Mouse (Mus musculus): Measurements from ENCODE around the gene Gal. TPM values are rescaled to one million over a fixed set of nuclear protein-coding genes. Genes with fewer than 3 reads are reported as not detected.

Gal gene
- polyA plus RNA-seq, 1 experiment, result not detected

DNA sequence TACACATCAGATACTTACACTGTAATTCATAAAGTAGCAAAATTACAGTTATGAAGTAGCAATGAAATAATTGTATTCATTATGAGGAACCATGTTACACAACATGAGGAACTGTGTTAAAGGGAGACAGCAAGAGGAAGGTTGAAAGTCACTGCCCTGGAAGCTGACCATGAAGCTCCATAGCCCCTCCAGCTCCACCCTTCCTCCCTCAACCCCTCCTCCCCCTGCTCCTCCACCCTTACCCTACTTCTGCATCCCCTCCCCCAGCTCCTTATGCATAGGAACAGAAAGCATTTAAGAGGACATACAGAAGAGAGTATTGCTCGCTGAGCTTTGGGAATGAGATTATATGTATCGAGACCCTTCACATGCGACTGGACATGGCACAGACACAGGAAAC is 35.7 kb downstream of the Gal start:
- H3K79me2 ChIP-seq (ENCODE audit: control insufficient read depth, insufficient read depth), result no peaks in the 10 kb centered on the region
- peaks cover 47% of the 10 kb centered on the region for H3K36me3 ChIP-seq (ENCODE audit: control insufficient read depth, insufficient read depth)
- no peaks in the 10 kb centered on the region for H3K79me3 ChIP-seq (ENCODE audit: low read depth)
- no peak overlapping the region for H3ac ChIP-seq (ENCODE audit: control insufficient read depth, insufficient read length, low read depth)
- no peak overlapping the region for H3K4me3 ChIP-seq (ENCODE audit: insufficient read depth, poor library complexity, severe bottlenecking)
- no peaks in the 10 kb centered on the region for H3K27me3 ChIP-seq (ENCODE audit: control insufficient read depth, insufficient read depth, insufficient read length)
- TF ChIP-seq MYOD1 (IDR thresholded peaks at IDR 0.05; ENCODE audit: control insufficient read depth, insufficient read length, low read depth), result no peak
- TF ChIP-seq CTCF (IDR thresholded peaks at IDR 0.05; ENCODE audit: control insufficient read depth, insufficient read depth, insufficient read length), result no peak
- TF ChIP-seq FOSL1 (IDR thresholded peaks at IDR 0.05; ENCODE audit: insufficient read depth, low read length, poor library complexity, severe bottlenecking), result no peak
- no peak for TF ChIP-seq CEBPB (IDR thresholded peaks at IDR 0.05; ENCODE audit: low read depth)
- no peak for TF ChIP-seq MAX (IDR thresholded peaks at IDR 0.05)
- TF ChIP-seq MYOG (IDR thresholded peaks at IDR 0.05; ENCODE audit: control insufficient read depth, extremely low read depth, insufficient read length), result no peak
- TF ChIP-seq USF1 (IDR thresholded peaks at IDR 0.05; ENCODE audit: low read depth), result no peak

DNA sequence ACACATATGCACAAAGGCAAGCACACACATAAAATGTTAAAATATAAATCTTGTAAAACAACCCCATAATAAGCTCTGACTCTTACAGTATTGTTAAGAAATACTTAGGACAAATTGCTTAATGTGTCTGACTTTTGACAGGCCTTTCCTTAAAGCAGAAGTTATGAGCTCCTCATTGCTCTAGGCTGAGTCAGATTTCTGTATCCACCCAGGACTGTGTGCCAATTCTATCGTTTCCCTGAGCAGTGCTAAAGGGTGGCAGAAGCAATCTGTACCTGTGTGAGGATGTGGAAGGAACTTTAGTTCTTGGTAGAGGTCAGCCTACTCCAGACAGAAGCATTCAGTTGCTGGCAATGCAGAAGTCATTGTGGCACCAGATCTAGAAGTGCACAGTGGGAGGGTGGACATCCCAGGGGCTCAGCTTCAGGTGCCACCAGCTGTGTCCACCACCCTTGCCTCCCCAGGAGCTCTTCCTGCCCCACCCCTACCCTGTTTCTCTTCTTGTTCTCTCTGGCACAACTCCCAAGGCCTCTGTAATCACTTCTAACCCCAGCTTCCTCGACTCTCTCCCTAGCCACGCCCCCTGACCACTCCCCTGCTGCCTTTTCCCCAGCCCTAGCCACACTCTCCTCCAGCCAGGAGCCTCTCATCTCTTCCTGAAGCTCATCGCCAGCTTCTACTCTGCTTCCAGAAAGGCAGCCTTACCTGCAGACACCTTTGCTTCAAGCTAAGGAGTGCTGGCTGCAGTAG is 37.2 kb downstream of the Gal start:
- no peak overlapping the region for H3ac ChIP-seq (ENCODE audit: control insufficient read depth, insufficient read length, low read depth)
- H3K27me3 ChIP-seq (ENCODE audit: control insufficient read depth, insufficient read depth, insufficient read length), result no peaks in the 10 kb centered on the region
- peaks cover 45% of the 10 kb centered on the region for H3K36me3 ChIP-seq (ENCODE audit: control insufficient read depth, insufficient read depth)
- H3K79me2 ChIP-seq (ENCODE audit: control insufficient read depth, insufficient read depth), result no peaks in the 10 kb centered on the region
- TF ChIP-seq USF1 (IDR thresholded peaks at IDR 0.05; ENCODE audit: low read depth) (no peak), MYOG (IDR thresholded peaks at IDR 0.05; ENCODE audit: control insufficient read depth, extremely low read depth, insufficient read length) (no peak), MAX (IDR thresholded peaks at IDR 0.05) (no peak), MYOD1 (IDR thresholded peaks at IDR 0.05; ENCODE audit: control insufficient read depth, insufficient read length, low read depth) (no peak)
- H3K4me3 ChIP-seq (ENCODE audit: insufficient read depth, poor library complexity, severe bottlenecking), result no peak overlapping the region
- H3K79me3 ChIP-seq (ENCODE audit: low read depth), result no peaks in the 10 kb centered on the region

DNA sequence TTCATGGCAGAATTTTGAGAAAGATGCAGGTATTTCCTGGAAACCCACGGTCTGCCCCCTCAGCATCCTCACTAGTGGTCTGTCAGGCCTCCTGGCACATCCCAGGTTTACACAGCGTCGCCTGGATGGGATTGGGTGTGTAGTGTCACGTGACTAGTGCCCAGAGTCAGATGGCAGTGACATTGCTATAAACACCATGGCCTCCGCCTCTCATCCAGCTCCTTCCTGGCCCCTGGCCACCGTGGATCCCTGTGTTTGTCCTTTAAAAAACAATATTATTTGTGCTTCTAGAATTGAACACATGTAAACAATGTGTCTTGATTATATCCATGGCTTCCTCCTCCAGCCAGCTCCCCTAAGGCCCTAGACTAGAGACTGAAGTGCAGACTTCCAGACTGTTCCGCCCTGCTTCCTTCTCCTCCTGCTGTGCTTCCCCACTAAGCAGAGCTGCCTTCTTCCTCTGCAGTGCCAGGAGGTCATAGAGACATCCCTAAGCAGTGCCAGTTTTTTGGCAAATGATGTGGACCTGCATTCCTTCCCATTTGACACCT is 38.3 kb downstream of the Gal start:
- no peak for TF ChIP-seq CTCF (IDR thresholded peaks at IDR 0.05; ENCODE audit: control insufficient read depth, insufficient read depth, insufficient read length)
- no peak overlapping the region for H3K4me3 ChIP-seq (ENCODE audit: insufficient read depth, poor library complexity, severe bottlenecking)
- H3K79me3 ChIP-seq (ENCODE audit: low read depth), result no peaks in the 10 kb centered on the region
- no peaks in the 10 kb centered on the region for H3K79me2 ChIP-seq (ENCODE audit: control insufficient read depth, insufficient read depth)
- H3K27me3 ChIP-seq (ENCODE audit: control insufficient read depth, insufficient read depth, insufficient read length), result no peaks in the 10 kb centered on the region
- H3K36me3 ChIP-seq (ENCODE audit: control insufficient read depth, insufficient read depth), result peaks cover 45% of the 10 kb centered on the region
- no peak overlapping the region for H3ac ChIP-seq (ENCODE audit: control insufficient read depth, insufficient read length, low read depth)

DNA sequence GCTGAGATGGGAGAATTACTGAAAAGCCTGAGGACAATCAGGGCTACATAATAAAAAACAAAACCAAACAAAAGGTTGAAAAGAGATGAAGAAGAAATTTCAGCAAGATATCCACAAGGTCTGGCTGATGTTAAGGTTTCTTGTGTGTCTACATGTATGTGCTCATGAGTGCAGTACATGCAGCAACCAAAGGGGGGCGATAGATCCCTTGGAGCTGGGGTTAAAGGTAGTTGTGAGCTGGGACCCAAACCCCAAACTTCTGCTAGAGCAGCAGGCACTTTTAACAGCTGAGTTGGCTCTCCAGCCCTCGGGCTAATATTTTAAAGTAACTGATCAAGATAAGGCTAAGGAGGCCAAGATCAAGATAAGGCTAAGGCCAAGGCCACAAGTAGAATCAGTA is 40.3 kb downstream of the Gal start:
- Histone ChIP-seq H3K79me3 (ENCODE audit: low read depth) (no peaks in the 10 kb centered on the region), H3K36me3 (ENCODE audit: control insufficient read depth, insufficient read depth) (peaks cover 37% of the 10 kb centered on the region), H3K27me3 (ENCODE audit: control insufficient read depth, insufficient read depth, insufficient read length) (no peaks in the 10 kb centered on the region), H3ac (ENCODE audit: control insufficient read depth, insufficient read length, low read depth) (no peak overlapping the region), H3K79me2 (ENCODE audit: control insufficient read depth, insufficient read depth) (no peaks in the 10 kb centered on the region), H3K4me3 (ENCODE audit: insufficient read depth, poor library complexity, severe bottlenecking) (no peak overlapping the region)
- no peak for TF ChIP-seq MYOD1 (IDR thresholded peaks at IDR 0.05; ENCODE audit: control insufficient read depth, insufficient read length, low read depth)
- no peak for TF ChIP-seq CTCF (IDR thresholded peaks at IDR 0.05; ENCODE audit: control insufficient read depth, insufficient read depth, insufficient read length)
- no peak for TF ChIP-seq USF1 (IDR thresholded peaks at IDR 0.05; ENCODE audit: low read depth)

DNA sequence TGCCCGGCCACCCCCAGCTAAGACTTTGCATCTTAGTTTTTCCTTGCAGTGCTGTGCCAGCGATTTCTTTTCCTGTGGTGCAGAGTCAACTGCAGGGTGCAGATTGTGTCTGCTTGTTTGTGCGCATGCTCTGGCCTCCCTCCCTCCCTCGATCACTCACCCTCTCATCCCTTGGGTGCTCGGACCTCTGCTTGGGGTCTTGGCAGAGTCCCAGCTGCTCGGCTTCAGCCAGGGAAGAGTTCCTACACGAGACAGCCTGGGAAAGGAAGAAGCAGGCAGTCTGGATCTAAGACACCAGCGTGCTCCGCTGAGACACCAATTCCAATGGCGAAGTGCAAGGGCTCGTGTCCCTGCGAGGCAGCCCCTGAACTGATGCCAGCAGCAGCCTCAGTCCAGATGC is 41.0 kb downstream of the Gal start:
- H3K36me3 ChIP-seq (ENCODE audit: control insufficient read depth, insufficient read depth), result peaks cover 35% of the 10 kb centered on the region
- H3ac ChIP-seq (ENCODE audit: control insufficient read depth, insufficient read length, low read depth), result no peak overlapping the region
- H3K79me3 ChIP-seq (ENCODE audit: low read depth), result no peaks in the 10 kb centered on the region
- TF ChIP-seq MAX (IDR thresholded peaks at IDR 0.05) (no peak), USF1 (IDR thresholded peaks at IDR 0.05; ENCODE audit: low read depth) (no peak), MYOD1 (IDR thresholded peaks at IDR 0.05; ENCODE audit: control insufficient read depth, insufficient read length, low read depth) (no peak), FOSL1 (IDR thresholded peaks at IDR 0.05; ENCODE audit: insufficient read depth, low read length, poor library complexity, severe bottlenecking) (no peak), CTCF (IDR thresholded peaks at IDR 0.05; ENCODE audit: control insufficient read depth, insufficient read depth, insufficient read length) (no peak), CEBPB (IDR thresholded peaks at IDR 0.05; ENCODE audit: low read depth) (no peak), MYOG (IDR thresholded peaks at IDR 0.05; ENCODE audit: control insufficient read depth, extremely low read depth, insufficient read length) (no peak)
- no peaks in the 10 kb centered on the region for H3K79me2 ChIP-seq (ENCODE audit: control insufficient read depth, insufficient read depth)
- H3K27me3 ChIP-seq (ENCODE audit: control insufficient read depth, insufficient read depth, insufficient read length), result no peaks in the 10 kb centered on the region
- no peak overlapping the region for H3K4me3 ChIP-seq (ENCODE audit: insufficient read depth, poor library complexity, severe bottlenecking)

DNA sequence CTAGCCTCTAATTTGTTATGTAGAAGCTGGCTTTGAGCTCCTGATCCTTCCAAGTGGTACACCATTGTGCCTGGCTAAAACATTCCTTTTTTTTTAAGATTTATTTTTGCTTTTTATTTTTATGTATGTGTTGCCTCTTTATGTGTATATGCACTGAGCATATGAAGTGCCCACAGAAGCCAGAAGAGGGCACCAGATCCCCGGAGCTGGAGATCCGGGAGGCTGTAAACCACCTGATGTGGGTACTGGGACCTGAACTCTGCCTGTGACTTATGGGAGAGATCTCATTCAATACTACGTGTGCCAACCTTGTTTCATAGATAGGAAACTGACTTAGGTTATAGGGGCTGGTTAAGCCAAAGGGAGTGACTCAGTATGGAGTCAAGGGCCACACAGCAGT is 46.1 kb downstream of the Gal start:
- H3K79me3 ChIP-seq (ENCODE audit: low read depth), result no peaks in the 10 kb centered on the region
- H3K36me3 ChIP-seq (ENCODE audit: control insufficient read depth, insufficient read depth), result peaks cover 55% of the 10 kb centered on the region
- TF ChIP-seq CTCF (IDR thresholded peaks at IDR 0.05; ENCODE audit: control insufficient read depth, insufficient read depth, insufficient read length) (no peak), CEBPB (IDR thresholded peaks at IDR 0.05; ENCODE audit: low read depth) (no peak)
- no peak overlapping the region for H3ac ChIP-seq (ENCODE audit: control insufficient read depth, insufficient read length, low read depth)
- H3K79me2 ChIP-seq (ENCODE audit: control insufficient read depth, insufficient read depth), result no peaks in the 10 kb centered on the region
- H3K4me3 ChIP-seq (ENCODE audit: insufficient read depth, poor library complexity, severe bottlenecking), result no peak overlapping the region
- H3K27me3 ChIP-seq (ENCODE audit: control insufficient read depth, insufficient read depth, insufficient read length), result no peaks in the 10 kb centered on the region

Measured in C2C12 (cell line).